Mouse (Mus musculus) midbrain, postnatal 0 days (tissue): Measurements from ENCODE around the gene Gtf2h1. TPM values are rescaled to one million over a fixed set of nuclear protein-coding genes. Genes with fewer than 3 reads are reported as not detected.

ENCODE experiments used
- ATAC-seq: fragments of 200-750 bp; cut with Nextera tagmentation; 2 replicates; pipeline ENCODE4 v1.8.0; 2017; ENCODE audit warnings: moderate number of reproducible peaks, mild to moderate bottlenecking, moderate TSS enrichment, moderate library complexity; ENCODE audit not compliant: low FRiP score
- DNase-seq: peaks from one replicate; pipeline ENCODE4 v3.0.0-alpha.2; 2015; ENCODE audit warnings: low spot score
- H3K27ac ChIP-seq: fragments of 300-500 bp; sonication (generic); 2 replicates; pipeline ENCODE4 v1.5.1; 2014; ENCODE audit warnings: low read depth, mild to moderate bottlenecking, low read length, mixed read lengths
- H3K27me3 ChIP-seq: fragments of 300-500 bp; sonication (generic); 2 replicates; pipeline ENCODE4 v1.6.1; 2014; ENCODE audit warnings: low read length, control low read depth, mixed read lengths; ENCODE audit not compliant: insufficient read depth
- H3K36me3 ChIP-seq: fragments of 300-500 bp; sonication (generic); 2 replicates; pipeline ENCODE4 v1.6.1; 2014; ENCODE audit warnings: low read length, control low read depth, mixed read lengths; ENCODE audit not compliant: insufficient read depth
- H3K4me1 ChIP-seq: fragments of 300-500 bp; sonication (generic); 2 replicates; pipeline ENCODE4 v1.6.1; 2014; ENCODE audit warnings: mild to moderate bottlenecking, control low read depth, antibody characterized with exemption, low read length, mixed read lengths; ENCODE audit not compliant: insufficient read depth
- H3K4me2 ChIP-seq: fragments of 300-500 bp; sonication (generic); 2 replicates; pipeline ENCODE4 v1.6.1; 2014; ENCODE audit warnings: low read depth, mild to moderate bottlenecking, low read length, mixed read lengths; ENCODE audit not compliant: poor library complexity, severe bottlenecking
- H3K4me3 ChIP-seq: fragments of 300-500 bp; sonication (generic); 2 replicates; pipeline ENCODE4 v1.5.1; 2014; ENCODE audit warnings: low read depth, mild to moderate bottlenecking, low read length, moderate library complexity
- H3K9ac ChIP-seq: fragments of 300-500 bp; sonication (generic); replicated peaks from 2 replicates; pipeline ENCODE4 v1.6.1; 2014; ENCODE audit warnings: mild to moderate bottlenecking, low read length, moderate library complexity, mixed read lengths; ENCODE audit not compliant: poor library complexity, severe bottlenecking
- H3K9me3 ChIP-seq: fragments of 300-500 bp; sonication (generic); 2 replicates; pipeline ENCODE4 v1.6.1; 2016; ENCODE audit warnings: low read length, control low read depth
- CTCF ChIP-seq: IDR thresholded peaks from 2 replicates; pipeline ENCODE4 v1.5.1; 2016; ENCODE audit warnings: antibody characterized with exemption, mild to moderate bottlenecking
- WGBS: fragments of 180-500 bp; shearing (Covaris S2); extraction: QIAGEN DNeasy Blood & Tissue Kit; methylation state at CpG from one replicate; pipeline ENCODE4 v1.1.7; 2014; 5-methylcytosine and 5-hydroxymethylcytosine counted together
- polyA plus RNA-seq: library from polyadenylated mRNA; unstranded; fragments of >200 nt; fragmentation: Nextera tagmentation; extraction: Ambion mirVana; gene quantifications from 2 replicates; pipeline ENCODE4 v1.2.1, GENCODE M21; 2015
- total RNA-seq: library from RNA; depleted of rRNA; stranded (reverse); fragments of >200 nt; gene quantifications from 2 replicates; pipeline ENCODE4 v1.2.3, GENCODE M21; 2014

Gtf2h1 gene
- total and polyA plus RNA-seq, 2 experiments from 2014 or later: 32.9 to 38.2 TPM

- Histone ChIP-seq H3K9ac (no peak overlapping the region), H3K4me1 (peaks cover 15% of the 10 kb centered on the region), H3K27ac (no peak overlapping the region), H3K36me3 (peaks cover 2% of the 10 kb centered on the region; the same call in 1 of the 2 replicates), H3K27me3 (no peaks in the 10 kb centered on the region), H3K4me2 (no peak overlapping the region), H3K4me3 (no peak overlapping the region), H3K9me3 (no peaks in the 10 kb centered on the region)
- ATAC-seq: no peak
- TF ChIP-seq CTCF: no peak
- DNase-seq: no peak
- WGBS: 90% methylated on average over 4 of the region's 4 CpGs
These were observed 47.7 kb downstream of the Gtf2h1 start for GRCm38 (mm10) chr7:46843576-46843975.

- peak overlapping the region; percentile 77 for H3K27ac ChIP-seq
- no peak for TF ChIP-seq CTCF
- H3K36me3 ChIP-seq: peaks cover 16% of the 10 kb centered on the region
- peak overlapping the region; percentile 90 for H3K4me2 ChIP-seq
- peaks cover 6% of the 10 kb centered on the region for H3K4me1 ChIP-seq
- H3K4me3 ChIP-seq: peak overlapping the region; percentile 73
- no peaks in the 10 kb centered on the region for H3K9me3 ChIP-seq
- ATAC-seq: peak; percentile 90
- peak overlapping the region; percentile 84 for H3K9ac ChIP-seq
- peak; percentile 95 for DNase-seq
- no peaks in the 10 kb centered on the region for H3K27me3 ChIP-seq
- under 1% methylated on average over 39 of the region's 51 CpGs for WGBS
These were observed 49.5 kb downstream of the Gtf2h1 start for GRCm38 (mm10) chr7:46845211-46845977.

- DNase-seq (peak; percentile 28), ATAC-seq (peak; percentile 44)
- H3K27ac ChIP-seq: peak overlapping the region; percentile 77
- H3K9me3 ChIP-seq: no peaks in the 10 kb centered on the region
- H3K4me2 ChIP-seq: peak overlapping the region; percentile 90
- peaks cover 6% of the 10 kb centered on the region for H3K4me1 ChIP-seq
- WGBS: 1% methylated on average over 36 of the region's 36 CpGs
- no peaks in the 10 kb centered on the region for H3K27me3 ChIP-seq
- peak overlapping the region; percentile 84 for H3K9ac ChIP-seq
- H3K36me3 ChIP-seq: peaks cover 16% of the 10 kb centered on the region
- TF ChIP-seq CTCF: no peak
- peak overlapping the region; percentile 73 for H3K4me3 ChIP-seq
These were observed 50.1 kb downstream of the Gtf2h1 start for GRCm38 (mm10) chr7:46845978-46846485.

- H3K27ac ChIP-seq: peak overlapping the region; percentile 77
- TF ChIP-seq CTCF: peak; percentile 65
- peaks cover 22% of the 10 kb centered on the region for H3K36me3 ChIP-seq
- H3K9ac ChIP-seq: peak overlapping the region; percentile 84
- H3K4me3 ChIP-seq: peak overlapping the region; percentile 73
- peak overlapping the region; percentile 90 for H3K4me2 ChIP-seq
- H3K9me3 ChIP-seq: no peaks in the 10 kb centered on the region
- ATAC-seq: peak; percentile 74
- WGBS: 2% methylated on average over 28 of the region's 28 CpGs
- peaks cover 6% of the 10 kb centered on the region for H3K4me1 ChIP-seq
- no peaks in the 10 kb centered on the region for H3K27me3 ChIP-seq
- DNase-seq: peak; percentile 92
These were observed 50.8 kb downstream of the Gtf2h1 start for GRCm38 (mm10) chr7:46846486-46847244.

GRCm38 (mm10) chr7:46849287-46849686, 53.4 kb downstream of the Gtf2h1 start:
- H3K36me3 ChIP-seq: peaks cover 44% of the 10 kb centered on the region

More at GRCm38 (mm10) chr7:46849287-46849686, 53.4 kb downstream of the Gtf2h1 start:
- no peaks in the 10 kb centered on the region for H3K27me3 ChIP-seq
- H3K4me1 ChIP-seq: peaks cover 6% of the 10 kb centered on the region
- DNase-seq (no peak), ATAC-seq (no peak)
- WGBS: 80% methylated on average over 5 of the region's 5 CpGs
- H3K4me3 ChIP-seq: no peak overlapping the region
- H3K4me2 ChIP-seq: no peak overlapping the region
- H3K9me3 ChIP-seq: no peaks in the 10 kb centered on the region
- no peak for TF ChIP-seq CTCF
- no peak overlapping the region for H3K27ac ChIP-seq
- no peak overlapping the region for H3K9ac ChIP-seq
